Mouse (Mus musculus) forebrain, embryonic 14.5 days (tissue): ENCODE measurements around the gene Gtsf1. TPM values are rescaled to one million over a fixed set of nuclear protein-coding genes. Genes with fewer than 3 reads are reported as not detected.

Source experiments
- ATAC-seq: fragments of 200-750 bp; cut with Nextera tagmentation; 2 replicates; pipeline ENCODE4 v1.8.0; 2017; ENCODE audit warnings: mild to moderate bottlenecking, moderate library complexity
- DNase-seq: peaks from one replicate; pipeline ENCODE4 v3.0.0-alpha.2; 2015; ENCODE audit warnings: low spot score
- H3K27ac ChIP-seq: fragments of 300-500 bp; sonication (generic); 2 replicates; pipeline ENCODE4 v1.5.1; 2014; ENCODE audit warnings: low read depth, mild to moderate bottlenecking, control low read depth, low read length, moderate library complexity
- H3K27me3 ChIP-seq: fragments of 300-500 bp; sonication (generic); replicated peaks from 2 replicates; pipeline ENCODE4 v1.6.1; 2014; ENCODE audit warnings: low read length, control low read depth, mixed read lengths; ENCODE audit not compliant: control insufficient read depth, insufficient read depth
- H3K36me3 ChIP-seq: fragments of 300-500 bp; sonication (generic); 2 replicates; pipeline ENCODE4 v1.6.1; 2014; ENCODE audit warnings: low read length, control low read depth; ENCODE audit not compliant: control insufficient read depth, insufficient read depth
- H3K4me1 ChIP-seq: fragments of 300-500 bp; sonication (generic); 2 replicates; pipeline ENCODE4 v1.6.1; 2014; ENCODE audit warnings: antibody characterized with exemption, low read length, control low read depth; ENCODE audit not compliant: control insufficient read depth, insufficient read depth
- H3K4me2 ChIP-seq: fragments of 300-500 bp; sonication (generic); 2 replicates; pipeline ENCODE4 v1.6.1; 2014; ENCODE audit warnings: mild to moderate bottlenecking, control low read depth, low read length
- H3K4me3 ChIP-seq: fragments of 300-500 bp; sonication (generic); 2 replicates; pipeline ENCODE4 v1.5.1; 2014; ENCODE audit warnings: low read depth, low read length, control low read depth
- H3K9ac ChIP-seq: fragments of 300-500 bp; sonication (generic); 2 replicates; pipeline ENCODE4 v1.6.1; 2014; ENCODE audit warnings: mild to moderate bottlenecking, low read length, control low read depth, moderate library complexity
- H3K9me3 ChIP-seq: fragments of 300-500 bp; sonication (generic); replicated peaks from 2 replicates; pipeline ENCODE4 v1.6.1; 2016; ENCODE audit warnings: low read length, control low read depth, mixed read lengths; ENCODE audit not compliant: control insufficient read depth
- WGBS: fragments of 180-500 bp; shearing (Covaris S2); extraction: QIAGEN DNeasy Blood & Tissue Kit; methylation state at CpG from one replicate; pipeline ENCODE4 v1.1.7; 2014; 5-methylcytosine and 5-hydroxymethylcytosine counted together
- polyA plus RNA-seq: library from polyadenylated mRNA; unstranded; fragments of >200 nt; fragmentation: Nextera tagmentation; extraction: Ambion mirVana; gene quantifications from 2 replicates; pipeline ENCODE4 v1.2.1, GENCODE M21; 2014

Gtsf1 gene
- polyA plus RNA-seq, 1 experiment from 2014 or later = not detected

GRCm38 (mm10) chr15:103371208-103371607, 59.1 kb downstream of the Gtsf1 start:
- no peak overlapping the region for H3K4me3 ChIP-seq
- DNase-seq (no peak), ATAC-seq (no peak)
- H3K27me3 ChIP-seq = 0 out of 2 replicates have a peak, but pooled peaks cover 3% of the 10 kb centered on the region
- H3K9ac ChIP-seq = no peak overlapping the region
- H3K27ac ChIP-seq = no peak overlapping the region
- 0 out of 2 replicates have a peak, but pooled peaks cover 5% of the 10 kb centered on the region for H3K4me1 ChIP-seq
- H3K36me3 ChIP-seq = no peaks in the 10 kb centered on the region
- no peaks in the 10 kb centered on the region for H3K9me3 ChIP-seq
- H3K4me2 ChIP-seq = no peak overlapping the region
- WGBS = 60% methylated on average over 2 of the region's 2 CpGs

- DNase-seq = no peak
- WGBS = 72% methylated on average over 4 of the region's 4 CpGs
- 0 out of 2 replicates have a peak, but pooled peaks cover 3% of the 10 kb centered on the region for H3K27me3 ChIP-seq
- no peak for ATAC-seq
- H3K4me1 ChIP-seq = 0 out of 2 replicates have a peak, but pooled peaks cover 5% of the 10 kb centered on the region
- H3K27ac ChIP-seq = no peak overlapping the region
- no peak overlapping the region for H3K4me2 ChIP-seq
- H3K4me3 ChIP-seq = no peak overlapping the region
- no peaks in the 10 kb centered on the region for H3K9me3 ChIP-seq
- H3K36me3 ChIP-seq = no peaks in the 10 kb centered on the region
- no peak overlapping the region for H3K9ac ChIP-seq
These were observed 59.8 kb downstream of the Gtsf1 start for GRCm38 (mm10) chr15:103370462-103370861.

GRCm38 (mm10) chr15:103369123-103369522, 61.1 kb downstream of the Gtsf1 start:
- H3K4me1 ChIP-seq = 0 out of 2 replicates have a peak, but pooled peaks cover 5% of the 10 kb centered on the region
- no peaks in the 10 kb centered on the region for H3K36me3 ChIP-seq
- H3K9ac ChIP-seq = no peak overlapping the region
- H3K27me3 ChIP-seq = 0 out of 2 replicates have a peak, but pooled peaks cover 3% of the 10 kb centered on the region
- WGBS = 80% methylated on average over 1 of the region's 1 CpGs
- no peak for DNase-seq
- no peaks in the 10 kb centered on the region for H3K9me3 ChIP-seq
- no peak overlapping the region for H3K27ac ChIP-seq
- no peak for ATAC-seq
- no peak overlapping the region for H3K4me3 ChIP-seq
- H3K4me2 ChIP-seq = no peak overlapping the region

GRCm38 (mm10) chr15:103368179-103368940, 61.9 kb downstream of the Gtsf1 start:
- DNase-seq (no peak), ATAC-seq (no peak)
- Histone ChIP-seq H3K27ac (no peak overlapping the region), H3K9me3 (no peaks in the 10 kb centered on the region), H3K27me3 (0 out of 2 replicates have a peak, but pooled peaks cover 3% of the 10 kb centered on the region), H3K4me1 (0 out of 2 replicates have a peak, but pooled peaks cover 5% of the 10 kb centered on the region), H3K4me3 (no peak overlapping the region), H3K4me2 (no peak overlapping the region), H3K36me3 (no peaks in the 10 kb centered on the region), H3K9ac (no peak overlapping the region)
- 72% methylated on average over 4 of the region's 4 CpGs for WGBS

GRCm38 (mm10) chr15:103366376-103367149, 63.7 kb downstream of the Gtsf1 start, which contains the start of gene Itga5:
Gene Itga5, minus strand, starts transcription at chr15:103366763.
- Histone ChIP-seq H3K9me3 (no peaks in the 10 kb centered on the region), H3K4me2 (peak within 1 kb of the TSS; percentile 80), H3K27me3 (0 out of 2 replicates have a peak, but pooled peaks cover 3% of the 10 kb centered on the region), H3K27ac (no peak within 1 kb of the TSS), H3K36me3 (no peaks in the 10 kb centered on the region), H3K4me3 (peak within 1 kb of the TSS; percentile 43), H3K4me1 (0 out of 2 replicates have a peak, but pooled peaks cover 5% of the 10 kb centered on the region), H3K9ac (peak within 1 kb of the TSS; percentile 71)
- under 1% methylated on average over 47 of the region's 51 CpGs for WGBS
- DNase-seq = peak; percentile 46
- ATAC-seq = peak; percentile 64

- Histone ChIP-seq H3K36me3 (no peaks in the 10 kb centered on the region), H3K4me1 (0 out of 2 replicates have a peak, but pooled peaks cover 5% of the 10 kb centered on the region), H3K9ac (peak overlapping the region; percentile 71), H3K9me3 (no peaks in the 10 kb centered on the region), H3K4me3 (peak overlapping the region; percentile 43), H3K27ac (no peak overlapping the region), H3K27me3 (0 out of 2 replicates have a peak, but pooled peaks cover 3% of the 10 kb centered on the region), H3K4me2 (peak overlapping the region; percentile 80)
- peak; percentile 33 for DNase-seq
- under 1% methylated on average over 51 of the region's 51 CpGs for WGBS
- peak; percentile 54 for ATAC-seq
These were observed 64.5 kb downstream of the Gtsf1 start for GRCm38 (mm10) chr15:103365471-103366375.

- WGBS = 39% methylated on average over 4 of the region's 4 CpGs
- peak overlapping the region; percentile 43; the same call in 1 of the 2 replicates for H3K4me3 ChIP-seq
These were observed 65.5 kb downstream of the Gtsf1 start for GRCm38 (mm10) chr15:103364761-103365160.

GRCm38 (mm10) chr15:103363809-103364208, 66.5 kb downstream of the Gtsf1 start:
- 64% methylated on average over 1 of the region's 1 CpGs for WGBS
- Histone ChIP-seq H3K4me2 (no peak overlapping the region), H3K4me1 (0 out of 2 replicates have a peak, but pooled peaks cover 5% of the 10 kb centered on the region), H3K27ac (no peak overlapping the region), H3K9ac (no peak overlapping the region), H3K27me3 (0 out of 2 replicates have a peak, but pooled peaks cover 3% of the 10 kb centered on the region), H3K9me3 (no peaks in the 10 kb centered on the region), H3K4me3 (no peak overlapping the region), H3K36me3 (no peaks in the 10 kb centered on the region)
- ATAC-seq = no peak
- no peak for DNase-seq

More at GRCm38 (mm10) chr15:103364761-103365160, 65.5 kb downstream of the Gtsf1 start:
- H3K36me3 ChIP-seq = no peaks in the 10 kb centered on the region
- 0 out of 2 replicates have a peak, but pooled peaks cover 3% of the 10 kb centered on the region for H3K27me3 ChIP-seq
- 0 out of 2 replicates have a peak, but pooled peaks cover 5% of the 10 kb centered on the region for H3K4me1 ChIP-seq
- H3K9me3 ChIP-seq = no peaks in the 10 kb centered on the region
- peak overlapping the region; percentile 80 for H3K4me2 ChIP-seq
- H3K27ac ChIP-seq = no peak overlapping the region
- H3K9ac ChIP-seq = no peak overlapping the region
- ATAC-seq (no peak), DNase-seq (no peak)
